Mouse (Mus musculus) heart, adult 18-20 months (tissue): Measurements from ENCODE around the gene Zfand2a. TPM values are rescaled to one million over a fixed set of nuclear protein-coding genes. Genes with fewer than 3 reads are reported as not detected.
A peak's percentile ranks its signal among the peaks of the same experiment; 100 is the strongest.

Experiments
- DNase-seq, 2 experiments: peaks; one replicate each; pipeline ENCODE4 v3.0.0; 2021 to 2022; ENCODE audit warnings: mixed read lengths in 1 of 2
- long read RNA-seq, 2 experiments: library from polyadenylated mRNA; stranded (forward); transcript quantifications; one replicate each; pipeline ENCODE4 v2.0.0; 2021
- total RNA-seq, 2 experiments: library from RNA; stranded (reverse); gene quantifications; 2 replicates each; pipeline ENCODE4 v1.2.3; 2021

Gene Zfand2a
- total RNA-seq, result 10 to 100 TPM; 15.8 to 20.1 TPM
- long read RNA-seq, experiment 1, partial matches to known transcripts, result 0 of 4 reads
- long read RNA-seq, experiment 1, other reads (novel, unspliced or antisense), result 3 of 4 reads
- long read RNA-seq, experiment 2, partial matches to known transcripts, result 0 of 1 reads
- long read RNA-seq, experiment 2, other reads (novel, unspliced or antisense), result 1 of 1 reads

- peak; percentile 99 to 100 for DNase-seq
Observed at GRCm38 (mm10) chr5:139484185-139484814, at the start of gene Zfand2a. Gene Zfand2a (minus strand): TSS chr5:139484549.

DNA sequence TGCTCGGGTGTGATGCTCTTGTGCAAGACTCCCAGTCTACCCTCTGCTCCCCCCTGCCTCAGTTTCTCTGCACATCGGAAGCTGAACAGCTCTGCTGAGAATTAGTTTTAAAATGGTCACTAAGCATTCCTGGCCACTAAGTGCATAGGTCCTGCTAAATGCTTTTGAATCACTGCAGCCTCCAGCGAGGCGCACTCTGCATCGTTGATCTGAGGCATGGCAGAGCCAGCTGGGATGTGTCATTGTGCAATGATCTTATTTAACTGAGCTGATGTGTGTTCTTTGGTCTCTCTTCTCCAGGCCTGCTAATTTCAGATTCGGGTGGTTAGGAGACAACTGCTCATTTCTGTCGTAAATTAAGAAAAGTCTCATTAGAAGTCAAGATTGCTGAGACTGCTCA is 44.5 kb upstream of the Zfand2a start:
- no peak for DNase-seq

DNA sequence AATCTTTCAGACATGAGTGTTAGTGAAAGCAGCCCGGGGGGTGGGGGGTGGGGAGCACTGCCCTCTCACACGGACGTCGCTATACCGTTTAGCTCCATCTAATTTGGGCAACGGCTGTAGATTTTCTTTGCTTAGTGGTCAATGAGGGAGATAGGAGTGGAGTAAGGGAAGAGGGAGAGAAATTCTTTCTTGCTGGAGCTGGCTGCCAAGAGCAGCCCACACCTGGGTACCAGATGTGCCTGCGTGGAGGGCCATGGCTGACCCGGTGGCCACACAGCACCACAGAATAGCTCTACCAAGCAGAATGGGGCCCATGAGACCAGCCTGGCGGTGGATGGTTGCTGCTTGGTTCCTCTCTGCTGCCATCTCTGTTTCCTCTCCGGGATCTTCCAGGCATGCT is 37.6 kb upstream of the Zfand2a start:
- DNase-seq, result no peak

DNA sequence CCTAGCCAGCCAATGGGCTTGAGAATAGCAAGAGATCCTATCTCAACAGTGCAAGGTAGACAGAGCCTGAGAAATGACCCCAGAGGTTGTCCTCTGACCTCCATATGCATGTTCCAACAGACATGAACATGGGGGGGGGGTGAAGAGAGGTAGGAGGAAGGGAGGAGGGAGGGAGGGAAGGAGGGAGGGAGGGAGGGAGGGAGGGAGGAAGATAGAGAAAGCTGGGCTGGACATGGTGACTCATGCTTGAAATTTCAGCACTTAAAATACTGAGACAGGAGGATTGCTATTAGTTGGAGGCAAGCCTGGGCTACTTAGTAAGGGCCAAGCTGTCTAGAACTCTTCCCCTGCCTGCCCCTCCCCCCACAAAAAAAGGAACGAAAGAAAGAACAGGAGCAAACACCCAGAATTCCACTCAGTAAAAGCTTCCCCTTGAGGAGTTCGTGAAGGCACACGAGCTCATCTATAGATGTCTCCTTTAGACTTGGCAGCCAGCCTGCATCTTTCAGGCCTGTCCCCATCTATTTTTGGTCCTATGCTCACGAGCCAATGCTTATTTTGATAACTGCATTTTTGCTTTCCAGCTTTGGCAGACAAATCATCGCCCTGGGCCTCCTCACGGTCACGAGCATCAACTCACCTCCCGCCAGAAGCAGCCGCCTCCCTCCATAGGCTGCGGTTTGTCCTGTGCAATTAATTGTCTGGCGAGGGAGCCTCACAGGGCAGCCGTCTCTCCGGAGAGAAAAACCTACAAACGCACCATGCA is 35.9 kb upstream of the Zfand2a start:
- DNase-seq, result peak; percentile 76 to 84

- no peak for DNase-seq
Observed at GRCm38 (mm10) chr5:139516281-139516680, 31.9 kb upstream of the Zfand2a start.

DNA sequence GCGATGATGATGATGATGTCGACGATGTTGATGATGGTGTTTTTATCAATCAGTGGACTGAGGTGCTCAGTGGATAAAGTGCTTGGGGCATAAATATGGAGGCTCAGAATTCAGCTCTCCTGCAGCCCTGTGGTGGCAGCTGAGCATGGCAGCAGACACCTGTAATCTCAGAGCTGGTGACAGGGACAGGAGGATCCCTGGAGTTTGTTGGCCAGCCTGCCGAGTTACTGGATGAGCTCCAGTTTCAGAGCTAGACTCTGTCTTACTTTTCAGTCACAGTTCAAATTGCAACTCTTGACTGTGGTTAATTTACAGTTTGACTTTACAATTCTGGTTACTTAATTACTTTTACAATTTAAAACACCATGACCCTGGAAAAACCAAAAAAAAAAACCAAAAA is 27.9 kb upstream of the Zfand2a start:
- no peak for DNase-seq

- peak in 1 of 2 experiments; percentile 16 for DNase-seq
Observed at GRCm38 (mm10) chr5:139510682-139511366, 26.5 kb upstream of the Zfand2a start.

- no peak for DNase-seq
Observed at GRCm38 (mm10) chr5:139506207-139506606, 21.9 kb upstream of the Zfand2a start.

GRCm38 (mm10) chr5:139505073-139505606 is 20.8 kb upstream of the Zfand2a start:
- peak; percentile 75 to 92 for DNase-seq

DNA sequence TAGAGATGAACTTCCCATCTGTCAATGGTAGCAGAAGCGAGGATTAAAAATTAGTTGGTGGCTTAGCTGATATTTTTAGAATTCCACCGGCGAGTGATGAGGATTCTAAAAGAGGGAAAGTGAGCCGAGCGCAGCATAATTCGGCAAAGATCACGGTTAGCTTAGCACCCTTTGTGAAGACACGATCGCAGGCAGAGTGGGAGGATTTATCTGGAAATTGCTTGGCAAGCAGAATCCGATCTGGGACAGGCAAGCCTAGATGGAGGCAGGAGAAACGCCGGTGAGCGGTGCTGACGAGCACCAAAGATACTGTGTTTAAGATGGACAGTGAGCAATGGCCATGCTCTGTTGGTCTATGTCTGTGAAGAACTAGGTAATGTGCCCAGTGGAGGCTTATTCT is 17.9 kb upstream of the Zfand2a start:
- no peak for DNase-seq

GRCm38 (mm10) chr5:139498791-139499190 is 14.4 kb upstream of the Zfand2a start:
- DNase-seq, result no peak

DNA sequence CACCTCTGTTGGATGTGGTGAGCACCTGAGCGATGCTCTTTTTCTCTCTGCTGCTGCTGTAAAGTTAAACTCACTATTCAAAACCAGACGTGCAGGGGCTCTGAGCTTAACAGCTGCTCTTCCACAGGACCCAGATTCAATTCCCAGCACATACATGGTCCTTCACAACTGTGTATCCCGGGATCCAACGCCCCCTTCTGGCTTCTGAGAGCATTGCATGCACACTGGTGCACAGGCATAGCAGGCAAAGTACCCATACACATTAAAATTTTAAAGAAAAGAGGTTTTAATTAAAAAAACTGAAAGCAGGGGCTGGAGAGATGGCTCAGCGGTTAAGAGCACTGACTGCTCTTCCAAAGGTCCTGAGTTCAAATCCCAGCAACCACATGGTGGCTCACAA is 12.6 kb upstream of the Zfand2a start:
- DNase-seq, result no peak

DNA sequence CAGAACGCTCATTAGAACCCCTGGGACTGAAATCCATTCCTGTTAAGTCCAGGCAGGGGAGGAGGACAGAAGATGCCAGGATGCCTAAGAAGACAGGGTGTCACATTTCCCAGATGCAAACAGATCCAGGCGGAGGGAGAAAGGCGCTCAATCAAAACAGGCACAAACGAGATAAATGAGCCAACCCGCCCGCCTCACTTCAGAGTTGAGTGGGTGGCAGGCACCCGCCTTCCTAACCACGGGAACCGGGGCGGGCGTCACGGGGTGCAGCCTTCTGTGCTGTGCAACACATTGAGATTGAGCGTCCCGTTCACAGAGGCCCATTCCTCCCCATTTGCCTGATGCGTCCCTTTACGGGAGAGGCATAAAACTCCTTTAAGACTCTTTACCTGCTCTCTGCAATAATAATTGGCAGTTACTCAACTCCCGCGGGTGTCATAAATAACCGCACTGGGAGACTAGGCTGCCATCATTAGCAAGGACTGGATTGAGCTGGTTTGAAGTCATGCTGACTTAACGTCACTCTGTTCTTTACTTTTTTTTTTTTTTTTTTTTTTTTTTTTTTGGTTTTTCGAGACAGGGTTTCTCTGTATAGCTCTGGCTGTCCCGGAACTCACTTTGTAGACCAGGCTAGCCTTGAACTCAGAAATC is 10.8 kb upstream of the Zfand2a start:
- no peak for DNase-seq

DNA sequence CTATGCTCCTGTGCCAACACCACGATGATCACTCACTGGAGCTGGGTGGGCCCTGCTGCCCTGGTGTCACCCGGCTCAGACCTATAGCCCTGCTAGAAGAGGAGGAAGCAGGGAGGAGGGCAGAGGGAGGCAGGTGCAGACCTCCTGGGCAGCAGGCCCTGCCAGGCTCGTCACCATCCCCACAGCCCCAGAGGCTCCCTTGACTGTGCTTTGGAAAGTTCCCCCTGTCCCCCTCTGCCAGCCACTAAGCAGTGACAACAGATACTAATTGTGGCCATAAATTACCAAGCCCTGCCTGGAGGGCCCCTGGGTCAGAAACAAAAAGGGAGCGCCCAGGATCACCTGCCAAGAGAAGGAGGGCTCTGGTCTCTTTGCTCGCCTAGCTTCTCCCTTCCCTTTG is 9.3 kb upstream of the Zfand2a start:
- no peak for DNase-seq

DNA sequence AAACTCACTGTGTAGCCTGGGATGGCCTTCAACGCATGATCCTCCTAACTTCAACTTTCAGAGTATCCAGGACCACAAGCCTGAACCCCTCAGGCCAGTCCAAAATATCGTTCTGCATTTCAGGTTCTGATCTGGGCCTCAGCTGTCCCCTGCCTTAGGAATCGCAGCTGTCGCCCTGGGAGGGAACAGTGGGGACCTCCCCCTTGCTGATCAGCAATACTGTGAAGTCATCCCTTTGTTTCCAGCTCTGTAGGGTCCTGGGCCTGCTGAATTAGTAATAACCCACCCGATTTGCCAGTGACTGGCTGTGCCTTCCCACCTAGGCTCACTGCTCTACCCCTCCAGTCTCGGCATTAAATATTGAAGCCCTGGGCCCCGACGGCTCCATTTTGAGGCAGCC is 7.0 kb upstream of the Zfand2a start:
- no peak for DNase-seq

DNA sequence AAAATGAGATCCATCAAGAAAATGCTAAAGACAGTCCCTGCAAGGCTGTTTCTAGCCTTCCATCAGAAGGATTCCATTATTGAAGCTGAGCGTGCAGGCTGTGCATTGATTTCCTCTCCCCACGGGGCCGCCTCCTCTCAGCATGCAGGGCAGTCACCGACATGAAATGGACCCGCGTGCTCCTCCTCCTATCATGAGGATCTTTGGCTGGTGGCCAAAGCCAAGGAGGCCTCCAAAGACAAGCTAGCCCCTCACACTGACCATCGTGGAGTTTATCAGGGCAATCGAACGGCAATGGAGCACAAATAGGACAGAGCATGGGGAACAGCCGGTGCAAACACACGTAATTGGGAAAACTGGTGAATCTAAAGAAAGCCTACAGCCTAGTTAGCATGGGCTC is 5.8 kb upstream of the Zfand2a start:
- no peak for DNase-seq

DNA sequence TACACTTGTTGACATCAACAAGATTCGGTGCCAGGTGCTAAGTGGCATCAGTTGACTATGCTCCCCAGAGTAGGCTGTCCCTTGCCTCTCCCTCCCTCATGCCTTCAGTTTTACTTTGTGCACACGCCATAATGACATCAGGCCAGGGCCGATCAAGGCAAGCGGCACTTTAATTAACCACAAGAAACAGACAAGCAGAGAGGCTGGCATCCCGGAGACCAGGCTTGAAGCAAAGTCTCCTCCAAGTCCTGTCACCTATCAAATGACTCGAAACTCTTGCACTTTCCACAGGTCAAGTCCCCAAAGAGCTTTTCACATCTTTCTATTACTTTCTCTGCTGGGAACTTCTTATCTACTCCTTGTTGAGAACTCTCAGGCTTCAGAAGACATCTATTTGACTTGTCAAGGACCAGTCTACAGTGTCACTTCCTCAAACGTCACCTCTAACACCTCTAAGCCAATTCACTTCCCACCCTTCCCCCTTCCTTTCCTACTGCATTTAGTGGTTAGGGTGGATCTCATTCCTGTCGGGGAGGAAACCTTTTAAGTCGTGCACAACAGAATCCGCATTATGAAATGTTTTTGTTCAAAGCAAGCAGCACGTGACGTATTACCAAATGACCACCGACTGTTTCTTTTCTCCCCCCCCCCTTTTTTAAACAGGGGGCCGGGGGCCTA is 1.0 kb downstream of the Zfand2a start:
- no peak for DNase-seq

DNA sequence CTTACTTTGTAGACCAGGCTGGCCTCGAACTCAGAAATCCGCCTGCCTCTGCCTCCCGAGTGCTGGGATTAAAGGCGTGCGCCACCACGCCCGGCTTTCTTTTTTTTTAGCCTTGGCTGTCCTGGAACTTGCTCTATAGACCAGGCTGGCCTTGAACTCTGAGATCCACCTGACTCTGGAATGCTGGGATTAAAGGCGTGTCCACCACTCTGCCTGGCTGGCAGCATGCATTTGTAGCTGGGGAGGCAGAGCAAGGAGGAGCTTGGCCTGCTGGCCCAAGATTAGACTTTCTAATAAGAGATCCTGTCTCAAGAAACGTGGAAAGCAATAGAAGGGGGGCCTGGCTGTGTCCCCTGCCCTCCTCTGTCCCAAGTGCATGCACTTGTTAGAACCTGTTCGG is 3.9 kb downstream of the Zfand2a start:
- DNase-seq, result no peak

DNA sequence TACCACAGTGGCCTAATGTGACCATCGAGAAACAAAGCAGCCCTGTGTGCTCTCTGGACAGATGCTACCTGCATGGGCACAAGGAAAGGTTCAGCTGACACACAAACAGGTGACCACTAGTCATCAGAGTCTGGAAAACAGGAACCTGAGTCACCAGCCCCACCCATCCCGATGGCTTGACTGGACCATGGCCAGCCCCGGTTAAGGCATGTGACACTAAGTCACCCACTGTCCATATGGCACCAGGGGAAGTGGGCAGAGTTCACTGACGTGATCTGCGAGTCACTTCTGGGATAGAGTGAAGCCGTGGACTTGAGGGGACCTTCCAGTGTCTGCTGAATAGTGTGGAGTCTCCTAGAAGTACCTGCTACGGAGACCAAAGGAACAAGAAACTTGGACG is 5.3 kb downstream of the Zfand2a start:
- DNase-seq, result peak; percentile 13 to 26

- DNase-seq, result no peak
Observed at GRCm38 (mm10) chr5:139474741-139475140, 9.6 kb downstream of the Zfand2a start.

DNA sequence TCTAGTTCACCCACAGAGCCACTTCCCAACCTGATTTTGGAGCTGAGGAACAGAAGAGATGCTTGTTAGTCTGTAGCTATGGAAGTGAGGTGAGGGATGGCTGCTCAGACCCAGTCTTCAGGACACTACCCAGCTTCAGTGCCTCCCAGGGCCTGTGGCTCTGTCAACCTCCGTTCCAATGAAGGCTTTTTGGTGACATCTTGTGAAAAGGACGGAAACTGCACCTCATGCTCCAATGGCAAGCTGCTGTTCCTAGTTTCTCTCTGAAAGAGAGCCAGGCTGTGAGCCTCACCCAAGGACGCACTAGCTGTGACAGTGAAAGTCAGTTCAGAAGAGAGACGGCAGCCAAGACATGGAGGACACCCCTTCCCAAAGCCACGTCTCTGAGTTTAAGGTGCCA is 16.4 kb downstream of the Zfand2a start:
- peak; percentile 40 to 46 for DNase-seq

- DNase-seq, result no peak
Observed at GRCm38 (mm10) chr5:139466801-139467200, 17.5 kb downstream of the Zfand2a start.
